Mouse (Mus musculus): Measurements from ENCODE around the gene Nudcd2. TPM values are rescaled to one million over a fixed set of nuclear protein-coding genes. Genes with fewer than 3 reads are reported as not detected.

Nudcd2 gene
- polyA plus RNA-seq, 1 experiment from 2014 or later: 63.3 TPM

DNA sequence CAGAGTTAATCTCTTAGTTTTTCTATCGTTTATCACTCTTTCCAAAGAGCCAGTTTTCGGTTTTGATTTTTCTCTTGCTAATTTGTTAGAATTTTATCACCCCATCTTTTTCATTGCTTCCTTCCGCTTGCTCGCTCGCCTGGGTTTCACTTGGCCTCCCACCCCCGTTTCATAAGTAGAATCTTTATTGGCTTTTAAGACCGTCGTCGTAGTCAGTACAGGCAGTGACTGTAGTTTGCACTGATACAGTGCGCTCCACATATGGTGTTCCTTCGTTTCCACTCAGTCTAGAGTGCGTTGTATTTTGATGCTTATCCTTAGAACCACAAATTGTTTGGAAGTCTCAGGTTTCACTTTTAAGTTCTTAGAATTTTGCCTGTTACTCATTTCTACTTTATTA lies 12.9 kb downstream of the Nudcd2 start:
- Histone ChIP-seq H3K4me2 (ENCODE audit: low read depth, low read length) (no peak overlapping the region), H3K9ac (ENCODE audit: low read depth, low read length) (no peak overlapping the region), H3K27ac (ENCODE audit: low read length) (no peak overlapping the region), H3K9me3 (replicated peaks; ENCODE audit: control insufficient read depth, low read length) (no peaks in the 10 kb centered on the region), H3K36me3 (ENCODE audit: control insufficient read depth, insufficient read depth) (0 out of 2 replicates have a peak, but pooled peaks cover 3% of the 10 kb centered on the region), H3K27me3 (ENCODE audit: control insufficient read depth, insufficient read depth, low read depth, low read length) (no peaks in the 10 kb centered on the region), H3K4me1 (ENCODE audit: control insufficient read depth, low read depth, low read length) (no peaks in the 10 kb centered on the region), H3K4me3 (ENCODE audit: low read depth, low read length) (no peak overlapping the region)
- no peak for ATAC-seq (ENCODE audit: low read depth)
- WGBS (ENCODE audit: insufficient replicate concordance): 83% methylated on average over 12 of the region's 12 CpGs

DNA sequence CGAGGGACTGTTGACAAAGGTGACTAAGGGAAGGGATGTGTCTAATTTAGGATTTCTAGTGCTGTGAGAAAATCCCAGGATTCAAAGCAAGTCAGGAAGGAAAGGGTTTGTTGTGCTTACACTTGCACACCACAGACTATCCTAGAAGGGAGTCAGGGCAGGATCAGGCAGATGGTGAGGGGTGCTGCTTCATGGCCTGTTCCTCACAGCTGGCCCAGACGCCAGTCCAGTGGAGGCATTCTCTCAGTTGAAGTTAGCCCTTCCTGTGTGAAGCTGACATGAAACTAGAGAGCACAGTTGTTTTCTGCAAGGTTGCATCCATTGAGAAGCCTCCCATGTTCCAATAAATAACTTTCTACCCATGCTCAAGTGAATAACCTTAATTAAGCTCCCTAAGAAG lies 14.2 kb downstream of the Nudcd2 start:
- H3K36me3 ChIP-seq (ENCODE audit: control insufficient read depth, insufficient read depth): 0 out of 2 replicates have a peak, but pooled peaks cover 3% of the 10 kb centered on the region
- no peak overlapping the region for H3K27ac ChIP-seq (ENCODE audit: low read length)
- H3K9ac ChIP-seq (ENCODE audit: low read depth, low read length): no peak overlapping the region
- no peak overlapping the region for H3K4me2 ChIP-seq (ENCODE audit: low read depth, low read length)
- WGBS (ENCODE audit: insufficient replicate concordance): 65% methylated on average over 2 of the region's 2 CpGs
- H3K4me3 ChIP-seq (ENCODE audit: low read depth, low read length): no peak overlapping the region
- H3K9me3 ChIP-seq (replicated peaks; ENCODE audit: control insufficient read depth, low read length): no peaks in the 10 kb centered on the region
- ATAC-seq (ENCODE audit: low read depth): no peak
- no peaks in the 10 kb centered on the region for H3K4me1 ChIP-seq (ENCODE audit: control insufficient read depth, low read depth, low read length)
- H3K27me3 ChIP-seq (ENCODE audit: control insufficient read depth, insufficient read depth, low read depth, low read length): no peaks in the 10 kb centered on the region

DNA sequence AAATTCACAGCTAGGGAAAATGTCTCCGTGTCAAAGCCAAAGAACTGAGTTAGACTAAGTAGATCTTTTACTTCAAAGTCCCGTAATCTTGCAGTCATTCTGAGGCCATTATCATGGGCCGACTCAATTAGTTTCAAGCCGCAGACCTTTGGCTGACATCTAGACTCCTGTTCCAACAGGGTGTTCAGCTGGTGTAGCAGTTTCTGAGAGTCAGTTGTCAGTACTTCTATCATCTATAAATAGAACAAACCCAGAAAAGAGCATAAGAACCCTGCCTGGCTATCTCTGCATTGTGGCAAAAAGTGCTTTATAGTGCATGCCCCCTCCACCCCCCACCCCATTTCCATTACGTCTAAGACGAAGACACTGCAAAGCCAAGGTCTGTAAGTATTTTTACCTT lies 20.4 kb downstream of the Nudcd2 start:
- Histone ChIP-seq H3K27ac (ENCODE audit: low read length) (no peak overlapping the region), H3K4me2 (ENCODE audit: low read depth, low read length) (peak overlapping the region; percentile 94; the same call in 1 of the 2 replicates), H3K4me1 (ENCODE audit: control insufficient read depth, low read depth, low read length) (peaks cover 7% of the 10 kb centered on the region), H3K9ac (ENCODE audit: low read depth, low read length) (no peak overlapping the region), H3K27me3 (ENCODE audit: control insufficient read depth, insufficient read depth, low read depth, low read length) (no peaks in the 10 kb centered on the region), H3K4me3 (ENCODE audit: low read depth, low read length) (peak overlapping the region; percentile 8; the same call in 1 of the 2 replicates), H3K9me3 (replicated peaks; ENCODE audit: control insufficient read depth, low read length) (no peaks in the 10 kb centered on the region), H3K36me3 (ENCODE audit: control insufficient read depth, insufficient read depth) (0 out of 2 replicates have a peak, but pooled peaks cover 3% of the 10 kb centered on the region)
- WGBS (ENCODE audit: insufficient replicate concordance): 72% methylated on average over 6 of the region's 6 CpGs
- no peak for ATAC-seq (ENCODE audit: low read depth)

DNA sequence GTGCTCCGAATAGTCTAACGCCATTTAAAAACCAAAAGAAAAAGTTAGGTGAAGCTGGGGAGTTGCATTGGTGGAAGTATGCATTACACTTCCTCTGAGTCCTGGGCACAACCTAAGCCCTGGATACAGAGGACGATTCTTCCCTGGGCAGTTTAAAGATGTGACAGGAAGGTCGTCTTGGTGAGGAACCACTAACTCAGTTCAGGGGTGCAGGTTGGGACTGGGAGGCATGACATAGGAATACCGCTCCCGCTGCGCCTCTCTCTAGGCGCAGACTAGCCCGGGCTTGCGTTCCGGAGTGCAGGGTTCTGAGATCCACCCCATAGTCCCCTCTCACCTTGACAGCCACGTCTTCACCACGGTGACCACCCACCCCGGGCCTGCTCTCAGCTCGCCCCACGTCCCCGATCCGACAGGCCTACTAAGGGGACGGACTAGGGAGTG lies 21.2 kb downstream of the Nudcd2 start:
- peak overlapping the region; percentile 94 for H3K4me2 ChIP-seq (ENCODE audit: low read depth, low read length)
- peak; percentile 58 for ATAC-seq (ENCODE audit: low read depth)
- H3K9ac ChIP-seq (ENCODE audit: low read depth, low read length): peak overlapping the region; percentile 93
- H3K4me3 ChIP-seq (ENCODE audit: low read depth, low read length): peak overlapping the region; percentile 93
- 0 out of 2 replicates have a peak, but pooled peaks cover 3% of the 10 kb centered on the region for H3K36me3 ChIP-seq (ENCODE audit: control insufficient read depth, insufficient read depth)
- peak overlapping the region; percentile 75; the same call in 1 of the 2 replicates for H3K27ac ChIP-seq (ENCODE audit: low read length)
- 2% methylated on average over 19 of the region's 19 CpGs for WGBS (ENCODE audit: insufficient replicate concordance)
- no peaks in the 10 kb centered on the region for H3K27me3 ChIP-seq (ENCODE audit: control insufficient read depth, insufficient read depth, low read depth, low read length)
- no peaks in the 10 kb centered on the region for H3K9me3 ChIP-seq (replicated peaks; ENCODE audit: control insufficient read depth, low read length)
- H3K4me1 ChIP-seq (ENCODE audit: control insufficient read depth, low read depth, low read length): peaks cover 7% of the 10 kb centered on the region

DNA sequence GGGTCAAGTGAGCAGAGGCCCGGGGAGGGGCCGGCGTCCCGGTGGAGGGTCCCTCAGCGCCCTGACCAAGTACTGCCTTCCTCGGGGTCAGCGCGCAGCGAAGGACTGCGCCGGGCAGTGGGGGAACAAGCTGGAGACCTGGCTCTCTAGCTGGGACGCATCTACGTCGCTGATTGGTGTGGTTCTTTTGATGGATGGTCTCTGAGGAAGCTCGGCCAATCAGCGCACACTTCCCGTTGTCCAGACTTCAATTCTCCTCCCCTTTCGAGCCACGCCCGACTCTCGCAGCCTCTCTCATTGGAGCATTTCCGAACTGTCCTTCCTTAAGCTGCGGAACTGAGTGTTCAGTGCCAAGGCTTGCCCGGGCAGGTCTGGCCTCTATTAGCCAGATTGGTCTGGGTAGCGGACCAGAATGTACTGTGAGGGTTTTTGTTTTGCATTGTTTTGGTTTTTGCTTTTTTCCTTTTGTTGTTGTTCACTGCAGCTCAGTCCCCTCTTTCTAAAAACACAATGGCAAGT lies 21.7 kb downstream of the Nudcd2 start, which contains the start of gene Ccng1:
TSS of gene Ccng1 (minus strand) at position 203 of the 519 bp plus-strand sequence.
- no peaks in the 10 kb centered on the region for H3K27me3 ChIP-seq (ENCODE audit: control insufficient read depth, insufficient read depth, low read depth, low read length)
- no peaks in the 10 kb centered on the region for H3K9me3 ChIP-seq (replicated peaks; ENCODE audit: control insufficient read depth, low read length)
- peak within 1 kb of the TSS; percentile 75; the same call in 1 of the 2 replicates for H3K27ac ChIP-seq (ENCODE audit: low read length)
- ATAC-seq (ENCODE audit: low read depth): peak; percentile 99
- H3K4me3 ChIP-seq (ENCODE audit: low read depth, low read length): peak within 1 kb of the TSS; percentile 93
- WGBS (ENCODE audit: insufficient replicate concordance): 1% methylated on average over 25 of the region's 25 CpGs
- H3K4me2 ChIP-seq (ENCODE audit: low read depth, low read length): peak within 1 kb of the TSS; percentile 94
- peaks cover 7% of the 10 kb centered on the region for H3K4me1 ChIP-seq (ENCODE audit: control insufficient read depth, low read depth, low read length)
- H3K9ac ChIP-seq (ENCODE audit: low read depth, low read length): peak within 1 kb of the TSS; percentile 93
- 0 out of 2 replicates have a peak, but pooled peaks cover 3% of the 10 kb centered on the region for H3K36me3 ChIP-seq (ENCODE audit: control insufficient read depth, insufficient read depth)

DNA sequence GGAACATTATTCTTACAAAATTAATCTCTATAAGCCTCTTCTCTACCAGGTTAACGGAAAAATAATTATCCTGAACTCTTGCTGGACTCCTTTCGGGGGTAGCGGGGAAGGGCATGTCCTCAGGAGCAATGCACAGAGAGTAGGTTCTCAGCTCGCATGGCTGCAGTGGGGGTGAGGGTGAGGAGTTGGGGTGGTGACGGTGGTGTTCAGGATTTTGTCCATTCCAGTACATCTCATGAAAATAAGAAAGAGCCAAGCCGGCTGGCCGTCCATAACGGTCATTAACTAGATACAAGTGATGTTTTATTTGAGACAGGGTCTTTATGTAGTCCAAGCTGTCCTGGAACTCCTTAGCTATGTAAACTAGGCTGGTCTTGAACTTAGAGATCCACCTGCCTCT lies 22.5 kb downstream of the Nudcd2 start:
- no peak overlapping the region for H3K9ac ChIP-seq (ENCODE audit: low read depth, low read length)
- H3K27me3 ChIP-seq (ENCODE audit: control insufficient read depth, insufficient read depth, low read depth, low read length): no peaks in the 10 kb centered on the region
- no peaks in the 10 kb centered on the region for H3K9me3 ChIP-seq (replicated peaks; ENCODE audit: control insufficient read depth, low read length)
- no peak overlapping the region for H3K27ac ChIP-seq (ENCODE audit: low read length)
- no peak for ATAC-seq (ENCODE audit: low read depth)
- WGBS (ENCODE audit: insufficient replicate concordance): 86% methylated on average over 8 of the region's 8 CpGs
- H3K4me2 ChIP-seq (ENCODE audit: low read depth, low read length): peak overlapping the region; percentile 94; the same call in 1 of the 2 replicates
- H3K4me3 ChIP-seq (ENCODE audit: low read depth, low read length): no peak overlapping the region
- 0 out of 2 replicates have a peak, but pooled peaks cover 2% of the 10 kb centered on the region for H3K36me3 ChIP-seq (ENCODE audit: control insufficient read depth, insufficient read depth)
- H3K4me1 ChIP-seq (ENCODE audit: control insufficient read depth, low read depth, low read length): peaks cover 7% of the 10 kb centered on the region

DNA sequence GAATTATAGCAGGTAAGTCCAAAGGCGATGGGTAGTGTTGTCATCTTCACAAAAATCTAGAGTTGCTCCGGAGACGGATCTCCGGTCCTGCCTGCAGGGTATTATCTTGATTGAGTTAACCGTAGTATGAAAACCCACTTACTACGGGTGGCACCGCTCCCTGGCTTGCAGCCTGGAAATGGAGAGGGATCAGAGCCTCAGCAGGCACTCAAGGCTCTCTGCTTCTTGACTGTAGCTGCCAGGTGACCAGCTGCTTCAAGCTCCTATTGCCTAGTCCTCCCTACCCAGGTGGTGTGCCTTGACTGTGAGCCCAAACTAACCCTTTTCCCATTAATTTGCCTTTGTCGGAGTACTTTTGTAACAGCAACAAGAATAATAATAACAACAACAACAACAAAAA lies 26.4 kb downstream of the Nudcd2 start:
- Histone ChIP-seq H3K27ac (ENCODE audit: low read length) (no peak overlapping the region), H3K4me3 (ENCODE audit: low read depth, low read length) (no peak overlapping the region), H3K4me1 (ENCODE audit: control insufficient read depth, low read depth, low read length) (no peaks in the 10 kb centered on the region), H3K9me3 (replicated peaks; ENCODE audit: control insufficient read depth, low read length) (no peaks in the 10 kb centered on the region), H3K27me3 (ENCODE audit: control insufficient read depth, insufficient read depth, low read depth, low read length) (no peaks in the 10 kb centered on the region), H3K9ac (ENCODE audit: low read depth, low read length) (no peak overlapping the region), H3K36me3 (ENCODE audit: control insufficient read depth, insufficient read depth) (no peaks in the 10 kb centered on the region), H3K4me2 (ENCODE audit: low read depth, low read length) (no peak overlapping the region)
- 73% methylated on average over 8 of the region's 8 CpGs for WGBS (ENCODE audit: insufficient replicate concordance)
- ATAC-seq (ENCODE audit: low read depth): no peak

DNA sequence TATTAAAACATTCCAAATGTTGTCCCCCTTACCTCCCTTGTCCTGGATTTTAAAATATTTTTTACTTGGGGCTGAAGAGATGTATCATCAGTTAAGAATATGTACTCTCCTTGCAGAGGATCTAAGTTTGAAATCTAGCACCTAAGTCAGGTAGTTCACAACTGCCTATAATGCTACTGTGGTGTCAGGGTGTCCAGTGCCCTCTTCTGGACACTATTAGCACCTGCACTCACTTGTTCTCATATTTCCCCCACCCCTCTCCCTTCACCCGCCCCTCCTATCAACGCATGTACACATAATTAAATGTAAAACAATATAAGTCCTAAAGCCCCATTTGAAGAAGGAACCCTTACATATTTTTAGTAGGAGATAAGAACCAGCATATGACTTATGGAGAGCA lies 29.9 kb downstream of the Nudcd2 start:
- Histone ChIP-seq H3K36me3 (ENCODE audit: control insufficient read depth, insufficient read depth) (no peaks in the 10 kb centered on the region), H3K27ac (ENCODE audit: low read length) (no peak overlapping the region), H3K9ac (ENCODE audit: low read depth, low read length) (no peak overlapping the region), H3K4me1 (ENCODE audit: control insufficient read depth, low read depth, low read length) (no peaks in the 10 kb centered on the region), H3K9me3 (replicated peaks; ENCODE audit: control insufficient read depth, low read length) (no peaks in the 10 kb centered on the region), H3K4me2 (ENCODE audit: low read depth, low read length) (no peak overlapping the region), H3K4me3 (ENCODE audit: low read depth, low read length) (no peak overlapping the region), H3K27me3 (ENCODE audit: control insufficient read depth, insufficient read depth, low read depth, low read length) (no peaks in the 10 kb centered on the region)
- ATAC-seq (ENCODE audit: low read depth): no peak
- 20% methylated on average over 2 of the region's 2 CpGs for WGBS (ENCODE audit: insufficient replicate concordance)

DNA sequence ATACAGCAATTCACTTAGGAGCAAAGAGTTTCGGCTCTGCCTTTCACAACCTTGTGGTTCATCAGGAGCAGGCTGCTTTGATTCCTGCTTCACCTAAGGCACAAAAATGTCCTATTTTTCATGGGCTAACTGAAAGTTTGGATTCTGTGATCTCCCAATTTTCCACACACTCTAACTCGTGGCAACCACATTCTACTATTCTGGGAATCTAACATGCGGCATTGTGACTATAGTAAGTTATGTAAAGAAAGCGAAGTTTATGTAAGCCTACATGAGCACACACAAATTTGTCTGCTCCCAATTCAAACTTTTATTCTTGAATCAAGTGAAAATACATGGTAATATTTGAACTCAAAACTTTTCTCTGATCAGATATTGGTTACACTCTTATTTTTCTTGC lies 31.2 kb downstream of the Nudcd2 start:
- Histone ChIP-seq H3K4me3 (ENCODE audit: low read depth, low read length) (no peak overlapping the region), H3K4me2 (ENCODE audit: low read depth, low read length) (no peak overlapping the region), H3K36me3 (ENCODE audit: control insufficient read depth, insufficient read depth) (no peaks in the 10 kb centered on the region), H3K27ac (ENCODE audit: low read length) (no peak overlapping the region), H3K4me1 (ENCODE audit: control insufficient read depth, low read depth, low read length) (no peaks in the 10 kb centered on the region), H3K27me3 (ENCODE audit: control insufficient read depth, insufficient read depth, low read depth, low read length) (no peaks in the 10 kb centered on the region), H3K9me3 (replicated peaks; ENCODE audit: control insufficient read depth, low read length) (no peaks in the 10 kb centered on the region), H3K9ac (ENCODE audit: low read depth, low read length) (no peak overlapping the region)
- no peak for ATAC-seq (ENCODE audit: low read depth)
- 54% methylated on average over 4 of the region's 4 CpGs for WGBS (ENCODE audit: insufficient replicate concordance)

All from liver, embryonic 16.5 days (tissue).